Mouse (Mus musculus) MEL (cell line): Measurements from ENCODE around the gene Mrps34. TPM values are rescaled to one million over a fixed set of nuclear protein-coding genes. Genes with fewer than 3 reads are reported as not detected.

Experiments
- DNase-seq: peaks from one replicate; pipeline ENCODE4 v3.0.0; 2011; ENCODE audit warnings: low read depth, low spot score
- H3K27ac ChIP-seq: 2 replicates; pipeline ENCODE4 v1.5.1; 2012; ENCODE audit warnings: low read depth, mild to moderate bottlenecking, control low read depth, low read length, moderate library complexity; ENCODE audit not compliant: control insufficient read depth
- H3K27me3 ChIP-seq, 2 experiments: fragments of 150-350 bp in 1 of 2; sonication (generic) in 1 of 2; 2 replicates each; pipeline ENCODE4 v1.6.1; 2012; ENCODE audit warnings: low read length in 2 of 2, mild to moderate bottlenecking in 2 of 2, improper control_type of control experiment in 1 of 2, moderate library complexity in 1 of 2; ENCODE audit not compliant: insufficient read depth in 2 of 2, control insufficient read depth in 1 of 2
- H3K36me3 ChIP-seq, 2 experiments: 2 replicates each; pipeline ENCODE4 v1.6.1; 2012 to 2014; ENCODE audit warnings: low read length in 2 of 2, improper control_type of control experiment in 1 of 2, inconsistent platforms in 1 of 2, mild to moderate bottlenecking in 1 of 2; ENCODE audit not compliant: insufficient read depth in 2 of 2, control insufficient read depth in 1 of 2
- H3K4me1 ChIP-seq, 2 experiments: fragments of 150-350 bp in 1 of 2; sonication (generic) in 1 of 2; 2 replicates each; pipeline ENCODE4 v1.6.1; 2012; ENCODE audit warnings: low read length in 2 of 2, improper control_type of control experiment in 1 of 2, mild to moderate bottlenecking in 1 of 2; ENCODE audit not compliant: insufficient read depth in 2 of 2, control insufficient read depth in 1 of 2
- H3K4me3 ChIP-seq, 2 experiments: fragments of 150-350 bp in 1 of 2; sonication (generic) in 1 of 2; 2 replicates each; pipeline ENCODE4 v1.5.1; 2012; ENCODE audit warnings: low read depth in 2 of 2, low read length in 2 of 2, mild to moderate bottlenecking in 2 of 2, moderate library complexity in 2 of 2, control low read depth in 1 of 2, improper control_type of control experiment in 1 of 2; ENCODE audit not compliant: control insufficient read depth in 1 of 2, insufficient read depth in 1 of 2
- H3K79me2 ChIP-seq: 2 replicates; pipeline ENCODE4 v1.6.1; 2012; ENCODE audit warnings: mild to moderate bottlenecking, low read length, moderate library complexity; ENCODE audit not compliant: control insufficient read depth, poor library complexity, insufficient read depth
- H3K9ac ChIP-seq: 2 replicates; pipeline ENCODE4 v1.6.1; 2012; ENCODE audit warnings: low read depth, mild to moderate bottlenecking, control low read depth, low read length, moderate library complexity; ENCODE audit not compliant: control insufficient read depth, poor library complexity, severe bottlenecking
- H3K9me3 ChIP-seq: fragments of 150-350 bp; sonication (generic); replicated peaks from 2 replicates; pipeline ENCODE4 v1.6.1; 2012; ENCODE audit warnings: mild to moderate bottlenecking, low read length, improper control_type of control experiment, moderate library complexity; ENCODE audit not compliant: insufficient read depth
- BHLHE40 ChIP-seq: IDR thresholded peaks from 2 replicates; pipeline ENCODE4 v1.6.1; 2012; ENCODE audit warnings: low read depth, mild to moderate bottlenecking, inconsistent platforms, low read length, improper control_type of control experiment, borderline replicate concordance
- CHD2 ChIP-seq: IDR thresholded peaks from 2 replicates; pipeline ENCODE4 v1.6.1; 2011; ENCODE audit warnings: low read length, improper control_type of control experiment
- CTCF ChIP-seq, 3 experiments: IDR thresholded peaks in 2 of 3; conservative IDR thresholded peaks in 1 of 3; 2 replicates each; pipeline ENCODE4 v1.5.1; 2011 to 2012; ENCODE audit warnings: low read length in 3 of 3, low read depth in 2 of 3, mild to moderate bottlenecking in 2 of 3, improper control_type of control experiment in 1 of 3, inconsistent platforms in 1 of 3, mixed read lengths in 1 of 3, moderate library complexity in 1 of 3; ENCODE audit not compliant: control insufficient read depth in 1 of 3, insufficient read depth in 1 of 3, poor library complexity in 1 of 3, severe bottlenecking in 1 of 3
- E2F4 ChIP-seq: IDR thresholded peaks from 2 replicates; pipeline ENCODE4 v1.6.1; 2011; ENCODE audit warnings: low read depth, low read length, improper control_type of control experiment, borderline replicate concordance
- ELF1 ChIP-seq: IDR thresholded peaks from 2 replicates; pipeline ENCODE4 v1.6.1; 2014; ENCODE audit warnings: low read depth, mild to moderate bottlenecking, inconsistent platforms, low read length, improper control_type of control experiment, moderate library complexity
- EP300 ChIP-seq, 2 experiments: IDR thresholded peaks; 2 replicates each; pipeline ENCODE4 v1.6.1; 2011; ENCODE audit warnings: improper control_type of control experiment in 2 of 2, low read length in 2 of 2, low read depth in 1 of 2, mild to moderate bottlenecking in 1 of 2
- ETS1 ChIP-seq: IDR thresholded peaks from 2 replicates; pipeline ENCODE4 v1.6.1; 2012; ENCODE audit warnings: low read depth, mild to moderate bottlenecking, inconsistent platforms, low read length, improper control_type of control experiment, moderate library complexity
- GABPA ChIP-seq: IDR thresholded peaks from 2 replicates; pipeline ENCODE4 v1.6.1; 2012; ENCODE audit warnings: low read depth, mild to moderate bottlenecking, inconsistent platforms, low read length, improper control_type of control experiment, moderate library complexity
- HCFC1 ChIP-seq: IDR thresholded peaks from 2 replicates; pipeline ENCODE4 v1.6.1; 2012; ENCODE audit warnings: low read depth, mild to moderate bottlenecking, inconsistent platforms, low read length, improper control_type of control experiment, moderate library complexity
- KAT2A ChIP-seq: conservative IDR thresholded peaks from 2 replicates; pipeline ENCODE4 v1.6.1; 2012; ENCODE audit warnings: low read depth, low read length, improper control_type of control experiment, inconsistent platforms
- MAZ ChIP-seq: IDR thresholded peaks from 2 replicates; pipeline ENCODE4 v1.6.1; 2012; ENCODE audit warnings: low read depth, mild to moderate bottlenecking, inconsistent platforms, low read length, improper control_type of control experiment
- MEF2A ChIP-seq: IDR thresholded peaks from 2 replicates; pipeline ENCODE4 v1.6.1; 2014; ENCODE audit warnings: low read depth, mild to moderate bottlenecking, inconsistent platforms, low read length, improper control_type of control experiment; ENCODE audit not compliant: poor library complexity, insufficient replicate concordance, severe bottlenecking; ENCODE audit errors: extremely low read depth
- MYC ChIP-seq: IDR thresholded peaks from 2 replicates; pipeline ENCODE4 v1.6.1; 2011; ENCODE audit warnings: low read depth, mild to moderate bottlenecking, low read length, improper control_type of control experiment, moderate library complexity
- NELFE ChIP-seq: IDR thresholded peaks from 2 replicates; pipeline ENCODE4 v1.6.1; 2011; ENCODE audit warnings: low read depth, low read length, improper control_type of control experiment
- POLR2A ChIP-seq, 2 experiments: IDR thresholded peaks; 2 replicates each; pipeline ENCODE4 v1.6.1; 2011 to 2012; ENCODE audit warnings: low read length in 2 of 2, mild to moderate bottlenecking in 2 of 2, control low read depth in 1 of 2, improper control_type of control experiment in 1 of 2, low read depth in 1 of 2, moderate library complexity in 1 of 2; ENCODE audit not compliant: control insufficient read depth in 1 of 2, insufficient read depth in 1 of 2, poor library complexity in 1 of 2
- POLR2AphosphoS5 ChIP-seq: IDR thresholded peaks from 2 replicates; pipeline ENCODE4 v1.6.1; 2012; ENCODE audit warnings: low read depth, borderline replicate concordance, mild to moderate bottlenecking, inconsistent platforms, low read length, moderate library complexity, mixed read lengths
- RAD21 ChIP-seq: IDR thresholded peaks from 2 replicates; pipeline ENCODE4 v1.6.1; 2011; ENCODE audit warnings: mild to moderate bottlenecking, low read depth, low read length, improper control_type of control experiment
- RCOR1 ChIP-seq: IDR thresholded peaks from 2 replicates; pipeline ENCODE4 v1.6.1; 2012; ENCODE audit warnings: low read depth, mild to moderate bottlenecking, inconsistent platforms, low read length, improper control_type of control experiment
- SIN3A ChIP-seq: IDR thresholded peaks from 2 replicates; pipeline ENCODE4 v1.6.1; 2012; ENCODE audit warnings: low read length, improper control_type of control experiment, inconsistent platforms
- SMC3 ChIP-seq: IDR thresholded peaks from 2 replicates; pipeline ENCODE4 v1.6.1; 2011; ENCODE audit warnings: low read depth, low read length, improper control_type of control experiment
- TAL1 ChIP-seq: IDR thresholded peaks from 2 replicates; pipeline ENCODE4 v1.6.1; 2012; ENCODE audit warnings: mild to moderate bottlenecking, inconsistent platforms, low read length, moderate library complexity, mixed read lengths
- ZMIZ1 ChIP-seq: IDR thresholded peaks from 2 replicates; pipeline ENCODE4 v1.6.1; 2012; ENCODE audit warnings: low read depth, mild to moderate bottlenecking, inconsistent platforms, low read length, improper control_type of control experiment, moderate library complexity
- ZNF384 ChIP-seq: IDR thresholded peaks from 2 replicates; pipeline ENCODE4 v1.6.1; 2012; ENCODE audit warnings: low read depth, mild to moderate bottlenecking, inconsistent platforms, low read length, improper control_type of control experiment
- polyA plus RNA-seq, 2 experiments: library from polyadenylated mRNA; stranded (reverse) in 1 of 2; unstranded in 1 of 2; fragments of >175 nt in 1 of 2; fragments of >200 nt in 1 of 2; gene quantifications; 2 replicates each; pipeline versions ENCODE4 v1.2.1 to v1.2.4; 2012; ENCODE audit warnings: low replicate concordance in 2 of 2, low read depth in 1 of 2; ENCODE audit not compliant: insufficient read length in 2 of 2, insufficient read depth in 1 of 2, missing spikeins in 1 of 2
- total RNA-seq: library from RNA; depleted of rRNA; stranded (reverse); fragments of 300-350 nt; gene quantifications from 2 replicates; pipeline ENCODE4 v1.2.3, GENCODE M21; 2012

Mrps34 gene
- total and polyA plus RNA-seq, 3 experiments = 74.8 to 82.0 TPM; not detected in 1

DNA sequence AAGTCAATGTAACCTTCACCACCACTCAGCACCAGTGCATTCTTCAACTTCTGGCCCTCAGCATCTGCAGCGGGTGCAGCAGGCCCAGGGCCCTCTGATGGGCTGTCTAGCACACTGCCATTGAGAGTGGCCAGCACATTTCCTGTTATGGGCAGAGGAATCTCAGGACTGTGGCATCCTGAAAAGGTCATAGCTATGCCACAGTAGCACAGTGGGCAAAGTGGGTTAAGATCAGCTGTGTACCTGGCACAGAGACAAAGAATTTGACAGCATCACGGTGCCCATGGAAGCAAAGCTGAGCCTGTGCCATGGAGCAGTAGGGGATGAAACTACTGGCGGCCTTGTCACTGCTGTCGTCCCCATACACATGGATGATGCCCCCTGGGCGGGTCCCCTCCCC, 4.2 kb downstream of the Mrps34 start:
- Histone ChIP-seq H3K4me3 (no peak overlapping the region), H3K36me3 (peaks cover 0 to 13% of the 10 kb centered on the region in 2 experiments; a peak in 2 of 4 replicates), H3K79me2 (peaks cover 24% of the 10 kb centered on the region), H3K9me3 (no peaks in the 10 kb centered on the region), H3K9ac (no peak overlapping the region), H3K4me1 (peaks cover 2 to 19% of the 10 kb centered on the region in 2 experiments; a peak in 3 of 4 replicates), H3K27me3 (no peaks in the 10 kb centered on the region), H3K27ac (no peak overlapping the region)
- TF ChIP-seq ELF1 = no peak
- DNase-seq = no peak

DNA sequence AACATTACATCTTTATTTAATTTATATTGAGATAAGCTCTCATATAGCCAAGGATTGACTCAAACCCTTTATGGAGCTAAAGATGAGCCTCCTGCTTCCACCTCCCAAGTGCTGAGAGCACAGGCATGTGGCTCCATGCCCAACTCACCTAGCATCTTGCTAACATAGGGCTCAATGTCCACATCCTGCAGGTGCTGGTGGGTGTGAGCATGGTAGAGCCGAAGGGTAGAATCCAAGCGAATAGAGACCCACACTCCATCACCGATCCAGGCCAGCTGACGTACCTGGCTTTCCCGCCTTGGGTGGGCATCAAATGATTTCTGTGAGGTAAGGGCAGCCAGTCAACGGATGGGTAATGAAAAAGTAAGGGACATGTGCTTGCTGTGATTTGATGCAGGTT, 5.1 kb downstream of the Mrps34 start:
- no peaks in the 10 kb centered on the region for H3K27me3 ChIP-seq
- no peak for TF ChIP-seq KAT2A
- TF ChIP-seq MYC = no peak
- no peak for TF ChIP-seq HCFC1
- no peak for TF ChIP-seq EP300 (IDR thresholded peaks at IDR 0.05; ENCODE audit: low read depth in 1 of 2, low read length in 2 of 2)
- TF ChIP-seq E2F4 = no peak
- TF ChIP-seq CHD2 = no peak
- peaks cover 0 to 13% of the 10 kb centered on the region in 2 experiments; a peak in 3 of 4 replicates for H3K36me3 ChIP-seq
- no peak overlapping the region for H3K4me3 ChIP-seq
- H3K27ac ChIP-seq = no peak overlapping the region
- H3K9me3 ChIP-seq = no peaks in the 10 kb centered on the region
- no peak overlapping the region for H3K9ac ChIP-seq
- H3K4me1 ChIP-seq = peaks cover 2 to 18% of the 10 kb centered on the region in 2 experiments; a peak in 3 of 4 replicates
- peaks cover 16% of the 10 kb centered on the region for H3K79me2 ChIP-seq
- no peak for DNase-seq

DNA sequence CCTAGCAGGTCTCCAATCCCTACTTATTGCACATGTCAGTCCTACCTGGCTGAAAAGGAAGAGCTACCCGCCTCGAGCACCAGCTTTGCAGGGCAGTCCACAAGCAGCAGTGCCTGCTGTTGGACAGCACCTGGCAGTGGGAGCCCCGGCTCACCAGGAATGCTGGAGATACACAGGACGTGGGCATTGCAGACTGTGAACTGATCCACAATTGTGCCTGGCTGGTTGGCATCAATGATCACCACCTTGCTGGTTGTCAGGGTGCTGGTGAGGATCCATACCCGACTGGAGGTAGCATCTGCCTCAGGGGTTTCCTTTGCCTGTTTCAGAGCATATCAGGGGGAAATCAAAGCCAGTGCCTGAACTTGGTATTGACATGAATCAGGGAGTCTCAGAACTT, 7.2 kb downstream of the Mrps34 start:
- TF ChIP-seq POLR2AphosphoS5 (no peak), HCFC1 (no peak), ETS1 (no peak), ZMIZ1 (no peak), TAL1 (no peak), MEF2A (no peak), CTCF (IDR thresholded peaks at IDR 0.05 in 2 of 3, conservative IDR thresholded peaks at IDR 0.05 in 1 of 3; ENCODE audit: control insufficient read depth in 1 of 3, insufficient read depth in 1 of 3, low read depth in 2 of 3, low read length in 3 of 3, poor library complexity in 1 of 3, severe bottlenecking in 1 of 3) (no peak), SIN3A (no peak), MAZ (no peak), RAD21 (no peak), SMC3 (no peak), RCOR1 (no peak), BHLHE40 (no peak), NELFE (no peak), POLR2A (IDR thresholded peaks at IDR 0.05; ENCODE audit: control insufficient read depth in 1 of 2, insufficient read depth in 1 of 2, low read depth in 1 of 2, low read length in 2 of 2, poor library complexity in 1 of 2) (no peak), ZNF384 (no peak), GABPA (no peak)
- no peak overlapping the region for H3K9ac ChIP-seq
- H3K27me3 ChIP-seq = no peaks in the 10 kb centered on the region
- H3K36me3 ChIP-seq = peaks cover 0 to 11% of the 10 kb centered on the region in 2 experiments
- H3K4me1 ChIP-seq = peaks cover 2 to 12% of the 10 kb centered on the region in 2 experiments; a peak in 3 of 4 replicates
- 0 out of 2 replicates have a peak, but pooled peaks cover under 1% of the 10 kb centered on the region for H3K79me2 ChIP-seq
- H3K4me3 ChIP-seq = no peak overlapping the region
- H3K27ac ChIP-seq = no peak overlapping the region
- no peak for DNase-seq
- no peaks in the 10 kb centered on the region for H3K9me3 ChIP-seq
